Mouse (Mus musculus) cerebral cortex, adult 2 months (tissue): Measurements from ENCODE around the gene Myt1.

Experiments
- WGBS: fragments of 180-500 bp; shearing (Covaris S2); methylation state at CpG from one replicate; pipeline ENCODE4 v1.1.7; 2018; 5-methylcytosine and 5-hydroxymethylcytosine counted together

Myt1 gene

DNA sequence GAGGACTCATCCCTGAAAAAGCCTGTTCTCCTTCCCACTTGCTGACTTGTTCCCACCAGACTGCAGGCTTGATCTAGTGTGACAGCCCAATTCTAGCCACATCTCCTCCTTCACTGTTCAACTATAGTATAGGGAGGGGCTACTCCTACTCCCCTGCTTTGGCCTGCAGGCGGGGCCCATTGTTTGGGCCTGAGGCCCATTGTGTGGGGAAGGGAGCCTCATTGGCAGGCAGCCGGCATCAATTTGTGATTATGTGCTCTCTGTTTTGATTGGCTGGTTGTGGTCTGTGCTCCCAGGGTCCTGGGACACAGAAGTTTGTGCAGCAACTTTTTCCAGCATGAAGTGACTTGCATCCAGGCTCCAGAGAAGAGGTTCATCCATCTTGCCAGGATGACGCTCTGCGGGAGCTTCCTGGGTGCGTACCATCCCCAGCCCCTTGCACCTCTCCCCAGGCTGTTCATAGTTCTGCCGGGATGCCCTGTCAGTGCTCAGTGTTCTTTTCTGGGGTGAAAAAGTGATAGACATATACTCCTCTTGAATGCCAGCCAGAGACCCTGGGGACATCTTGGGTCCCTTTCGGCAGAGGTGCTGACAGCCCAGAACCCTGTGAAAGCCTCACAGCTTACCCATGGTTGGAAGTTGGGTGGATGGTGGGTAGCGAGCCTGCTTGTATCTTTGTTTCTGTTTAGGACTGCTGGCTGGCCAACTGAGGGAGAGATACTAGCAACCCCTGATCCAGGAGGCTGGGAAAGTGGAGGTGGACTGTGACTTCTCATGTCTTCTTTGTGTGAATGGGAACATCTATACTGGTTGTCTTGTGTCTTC is at the start of gene Myt1:
Gene Myt1 (plus strand): TSS at position 327 of the 825 bp plus-strand sequence.
- WGBS = 56% methylated on average over 8 of the region's 8 CpGs

DNA sequence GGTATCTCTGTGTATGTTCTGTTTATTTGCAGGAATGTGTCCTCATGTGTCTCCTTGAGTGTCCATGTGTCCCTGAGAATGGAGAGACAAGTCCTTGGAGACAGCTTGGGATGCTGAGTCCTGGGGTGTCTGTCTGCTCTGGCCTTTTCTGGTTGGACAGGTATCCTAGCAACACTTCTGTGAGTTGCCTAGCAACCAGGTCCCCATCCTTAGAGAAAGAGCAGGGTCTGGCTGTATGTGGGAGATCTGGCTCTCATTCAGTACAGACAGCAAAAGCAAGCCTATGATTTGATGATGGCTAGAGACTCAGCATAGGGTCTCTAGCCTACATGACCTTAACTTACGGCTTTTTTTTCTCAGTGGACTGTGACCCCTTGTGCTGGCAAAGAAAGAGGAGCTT is 49.4 kb upstream of the Myt1 start:
- WGBS = 54% methylated on average over 1 of the region's 1 CpGs

DNA sequence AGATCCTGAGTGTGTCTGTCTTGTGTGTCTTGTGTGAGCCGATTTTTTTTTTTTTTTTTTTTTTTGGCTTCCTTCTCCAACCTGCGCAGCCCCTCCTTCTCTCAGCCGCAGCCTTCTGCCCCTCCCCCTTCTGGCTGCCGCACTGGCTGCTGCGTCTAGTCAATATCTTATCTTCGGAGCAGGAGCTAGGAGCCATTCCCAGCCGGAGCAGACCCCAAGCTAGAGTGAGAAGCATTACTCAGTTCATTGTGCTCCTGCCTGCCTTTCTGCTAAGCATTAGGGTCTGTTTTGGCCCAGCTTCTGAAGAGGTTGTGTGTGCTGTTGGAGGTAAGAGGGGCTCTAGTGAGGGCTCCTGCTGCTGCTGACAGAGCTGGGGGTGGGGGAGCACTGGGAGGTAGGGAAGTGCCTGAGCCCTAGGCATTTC is 48.2 kb upstream of the Myt1 start, which contains the start of gene Oprl1:
Gene Oprl1 (plus strand): TSS at position 114 of the 424 bp plus-strand sequence.
- WGBS = 2% methylated on average over 7 of the region's 7 CpGs

DNA sequence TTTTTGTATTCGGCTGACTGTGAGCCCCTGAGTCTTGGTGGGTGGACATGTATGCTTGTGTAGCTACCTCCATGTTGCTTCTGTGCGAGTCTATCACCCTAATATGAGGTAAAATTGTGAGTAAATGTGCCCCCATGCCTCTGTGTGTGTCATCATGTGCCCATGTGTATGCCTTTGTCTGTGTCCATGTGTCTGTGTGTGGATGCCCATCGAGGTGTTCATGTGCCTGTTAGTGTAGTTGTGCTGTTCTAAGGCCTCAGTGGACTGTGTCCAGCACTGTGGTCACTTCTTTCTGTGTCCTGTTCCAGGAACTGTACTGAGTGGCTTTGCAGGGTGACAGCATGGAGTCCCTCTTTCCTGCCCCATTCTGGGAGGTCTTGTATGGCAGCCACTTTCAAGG is 47.8 kb upstream of the Myt1 start:
- WGBS = 32% methylated on average over 3 of the region's 3 CpGs

DNA sequence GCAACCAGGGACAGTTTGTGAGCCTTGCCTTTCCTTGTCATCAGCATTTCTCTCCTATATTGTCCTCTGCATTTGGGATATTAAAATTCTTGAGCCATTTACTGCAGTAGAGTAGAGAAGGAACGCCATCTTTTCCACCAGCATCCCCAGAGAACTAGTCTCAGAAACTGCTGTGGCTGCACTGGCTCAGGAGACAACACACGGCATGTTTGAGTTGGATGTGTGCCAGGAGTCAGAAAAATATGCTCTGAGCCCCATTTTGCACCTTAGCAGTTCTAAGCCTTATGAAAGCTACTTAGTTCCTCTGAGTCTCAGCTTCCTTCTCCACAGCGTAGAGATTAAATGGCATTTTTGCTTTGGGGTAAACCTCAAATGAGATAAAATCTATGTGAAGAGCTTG is 46.1 kb upstream of the Myt1 start:
- 41% methylated on average over 3 of the region's 3 CpGs for WGBS

DNA sequence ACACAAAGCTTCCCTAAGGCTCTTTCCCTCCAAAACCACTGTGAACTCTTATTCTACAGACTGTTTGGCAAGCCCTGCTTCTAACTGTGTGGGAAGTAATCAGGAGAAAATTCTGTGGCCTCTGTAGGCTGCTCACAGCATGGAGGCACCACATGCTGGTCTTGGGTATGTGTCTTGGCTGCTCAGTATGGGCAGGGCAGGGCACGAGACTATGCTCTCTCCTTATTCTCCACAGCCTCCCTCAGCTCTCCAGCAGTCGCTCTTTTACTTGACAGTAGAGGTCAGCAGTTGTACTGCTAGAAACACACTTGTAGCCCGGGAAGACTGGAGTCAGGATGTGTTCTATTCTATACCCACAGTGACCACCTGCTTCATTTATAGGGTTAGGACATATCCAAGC is 43.1 kb upstream of the Myt1 start:
- WGBS = 24% methylated on average over 3 of the region's 3 CpGs

DNA sequence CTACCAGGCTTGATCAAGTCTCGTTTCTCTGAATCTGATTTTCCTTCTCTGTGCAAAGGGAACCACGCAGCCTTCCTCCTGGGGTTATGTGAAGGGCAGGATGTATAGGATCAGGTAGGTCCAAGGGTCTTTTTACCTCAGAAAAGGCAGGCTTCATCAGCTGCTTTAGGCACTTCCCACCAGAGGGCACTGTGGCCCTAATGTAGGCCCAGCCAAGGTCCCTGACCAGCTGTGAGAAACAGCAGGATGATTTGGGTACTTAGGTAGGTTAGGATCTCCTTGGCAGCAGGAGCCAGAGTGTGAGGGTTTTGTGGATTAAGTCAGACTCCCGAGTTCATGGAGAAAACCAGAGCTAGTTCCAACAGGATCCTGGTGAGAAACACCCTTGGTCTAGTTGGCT is 40.9 kb upstream of the Myt1 start:
- WGBS = 19% methylated on average over 3 of the region's 3 CpGs

DNA sequence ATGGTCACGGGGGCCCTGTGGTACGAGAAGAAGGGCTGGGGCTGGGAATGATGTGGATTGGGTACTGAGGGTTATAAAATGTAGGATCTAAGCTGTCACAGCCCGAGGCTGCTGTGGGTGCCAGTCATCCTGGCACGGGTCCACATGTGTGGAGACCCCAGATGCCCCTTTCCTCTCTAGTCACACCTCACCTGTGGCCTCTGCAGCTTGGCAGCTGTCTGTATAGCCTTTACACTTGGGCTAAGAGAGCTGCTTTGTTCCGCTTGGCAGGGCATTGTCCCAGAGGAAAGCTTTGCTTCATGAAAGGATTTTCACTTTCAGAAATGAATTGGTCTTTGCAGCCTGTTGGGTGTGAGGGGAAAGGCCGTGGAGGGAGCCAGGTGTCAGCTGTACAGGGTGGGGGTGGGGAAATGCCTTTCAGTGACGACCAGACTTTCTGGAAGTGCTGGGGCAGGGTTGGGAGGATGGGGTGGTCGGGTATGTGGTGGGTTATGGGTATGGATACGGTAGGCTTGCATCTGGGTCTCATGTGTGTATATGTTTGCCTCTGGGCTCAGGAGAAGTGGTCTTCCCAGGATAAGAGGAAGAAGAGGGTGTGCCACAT is 35.4 kb upstream of the Myt1 start:
- WGBS = 47% methylated on average over 9 of the region's 9 CpGs

DNA sequence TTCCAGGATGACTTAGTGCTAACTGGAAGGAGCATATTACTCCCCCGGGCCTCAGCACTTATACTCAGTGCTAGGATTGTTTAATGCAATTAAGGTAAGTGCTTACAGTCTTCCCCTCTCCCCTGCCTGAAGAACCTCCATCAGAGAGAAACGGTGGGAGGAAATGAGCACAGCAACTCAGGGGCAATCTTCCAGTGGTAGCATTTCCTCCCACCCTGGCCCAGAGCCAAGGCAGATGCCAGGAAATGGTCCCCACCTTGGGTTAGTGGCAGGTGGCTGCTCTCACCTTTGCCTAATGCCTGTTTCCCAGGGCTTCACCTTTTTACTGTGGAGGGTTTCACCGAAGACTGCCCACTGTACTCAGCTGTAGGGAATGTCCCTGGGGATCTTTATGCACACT is 33.1 kb upstream of the Myt1 start:
- WGBS = 68% methylated on average over 3 of the region's 3 CpGs

DNA sequence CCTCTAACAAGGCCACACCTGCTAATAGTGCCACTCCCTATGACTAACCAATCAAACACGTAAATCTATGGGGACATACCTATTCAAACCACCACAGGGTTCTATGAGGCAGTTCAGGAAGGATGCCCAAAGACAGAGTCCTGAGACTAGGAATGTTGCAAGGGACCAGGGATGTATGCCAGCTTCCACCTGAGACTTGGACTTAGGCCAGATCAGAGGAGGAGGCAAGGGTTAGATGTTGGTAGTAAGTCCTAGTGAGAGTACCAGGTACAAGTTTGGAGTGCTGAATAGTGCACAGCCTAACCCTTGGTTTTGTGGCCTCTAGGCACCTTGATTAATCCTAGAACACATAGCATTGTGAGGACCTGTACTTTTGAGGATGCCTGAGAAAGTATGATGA is 10.5 kb upstream of the Myt1 start:
- 83% methylated on average over 1 of the region's 1 CpGs for WGBS

DNA sequence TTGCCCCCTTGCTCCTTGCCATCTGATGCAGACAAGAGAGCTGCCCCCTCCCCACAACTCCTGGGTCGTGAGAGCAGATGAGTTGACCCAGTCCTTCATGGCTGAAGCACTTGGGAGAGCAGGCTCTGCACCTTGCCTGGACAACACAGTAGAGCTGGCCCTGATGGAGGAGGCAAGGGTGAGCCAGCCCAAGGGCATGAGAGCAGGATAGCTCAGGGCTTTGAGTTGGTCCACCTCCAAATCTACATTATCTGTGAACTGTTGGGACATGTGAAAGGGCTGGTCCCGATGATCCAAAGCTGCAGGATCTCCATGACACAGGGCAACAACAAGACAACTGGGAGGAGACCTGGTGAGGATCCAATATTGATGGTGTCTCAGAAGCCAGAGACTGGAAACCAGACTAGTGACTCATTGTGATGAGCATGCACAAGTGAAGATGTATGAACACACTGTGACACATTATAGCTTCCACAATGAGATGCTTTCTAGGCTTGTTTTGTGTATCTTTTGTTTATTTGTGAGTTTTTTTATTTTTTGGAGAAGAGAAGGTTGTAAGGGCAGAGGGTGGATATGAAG is 4.9 kb upstream of the Myt1 start:
- 64% methylated on average over 2 of the region's 2 CpGs for WGBS

DNA sequence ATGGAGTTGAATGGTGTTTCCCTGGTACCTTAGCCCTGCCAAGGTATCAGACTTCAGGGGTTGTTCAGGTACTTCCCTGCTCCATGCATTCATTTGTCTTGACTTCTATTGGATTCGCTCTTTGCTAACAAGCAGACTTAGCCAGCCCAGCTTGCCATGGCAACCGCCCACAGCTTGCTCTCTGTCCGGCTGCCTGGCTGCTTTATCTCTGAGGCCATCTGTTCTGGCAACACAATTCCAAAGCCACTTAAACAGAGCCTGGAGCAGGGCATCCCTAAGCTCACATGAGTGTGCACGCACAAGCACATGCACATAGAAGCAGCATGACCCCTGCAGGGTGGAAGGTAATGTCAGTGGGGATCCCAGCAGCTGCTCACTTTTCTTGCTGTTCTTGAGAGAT is 4.1 kb upstream of the Myt1 start:
- WGBS = 27% methylated on average over 4 of the region's 4 CpGs

DNA sequence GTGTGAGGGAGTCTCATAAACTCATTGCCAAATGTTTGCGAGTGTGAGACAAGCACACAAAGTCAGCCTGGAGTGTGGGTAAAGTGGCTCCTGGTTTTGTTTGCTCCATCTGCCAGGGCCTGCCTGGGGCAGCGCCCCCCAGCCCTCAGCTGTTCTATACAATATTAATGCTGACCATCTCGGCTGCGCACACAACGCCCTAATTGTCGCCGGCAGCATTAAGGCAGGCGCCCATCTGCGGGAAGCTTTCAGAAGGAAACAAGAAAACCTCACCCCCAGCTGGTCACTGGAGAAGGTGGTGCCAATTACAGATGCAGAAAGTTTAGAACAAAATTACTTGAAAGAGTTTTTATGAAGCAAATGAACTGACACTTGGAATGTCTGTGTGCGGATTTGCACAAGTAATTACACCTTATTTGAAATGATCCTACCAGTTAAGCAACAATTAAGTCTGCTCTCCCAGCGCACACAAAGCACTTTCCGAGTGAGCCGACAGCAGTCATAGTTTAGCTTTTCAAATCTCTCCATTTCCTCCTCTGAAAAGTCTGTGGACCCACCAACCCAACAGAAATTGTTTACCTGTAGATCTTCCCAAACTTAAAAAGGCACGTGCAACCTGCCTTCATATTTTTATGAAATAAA is 875 bp downstream of the Myt1 start:
- 38% methylated on average over 14 of the region's 14 CpGs for WGBS

DNA sequence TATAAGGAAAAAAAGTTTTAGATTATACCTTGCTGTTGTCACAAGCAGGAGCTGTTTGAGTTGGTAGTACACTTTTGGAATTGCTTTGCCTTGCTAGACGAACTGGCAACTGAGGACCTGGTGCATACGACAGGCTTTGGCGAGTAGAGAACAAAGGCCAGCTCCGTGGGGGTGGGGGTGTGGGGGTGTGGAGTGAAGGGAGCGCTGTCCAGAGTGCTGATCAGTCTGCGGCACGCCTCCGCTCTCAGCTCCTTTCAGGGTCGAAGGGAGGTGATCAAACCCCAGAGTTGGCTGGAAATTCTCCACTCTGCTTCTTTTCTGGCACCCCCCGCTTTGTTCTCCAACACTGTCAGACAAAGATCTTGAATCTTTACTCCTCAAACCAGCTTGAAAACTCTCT is 1.5 kb downstream of the Myt1 start:
- 9% methylated on average over 10 of the region's 10 CpGs for WGBS

DNA sequence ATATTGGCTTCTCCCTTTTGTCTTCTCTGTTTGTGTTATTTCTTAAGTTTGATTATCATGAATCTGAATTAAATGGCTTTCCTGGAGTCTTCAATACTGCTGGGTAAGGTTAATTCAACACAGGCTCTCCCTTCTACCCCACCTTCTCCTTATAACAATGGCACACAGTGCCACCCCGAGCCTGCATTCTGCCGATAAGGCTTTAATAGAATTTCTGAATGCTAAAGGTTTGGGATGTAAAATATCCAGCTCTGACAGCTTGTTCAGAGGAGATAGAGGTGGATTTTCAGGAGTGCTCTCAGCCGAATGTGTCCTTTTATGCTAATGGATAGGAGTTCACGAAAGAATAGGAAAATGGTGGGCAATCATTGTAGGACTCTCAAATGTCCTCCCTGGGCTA is 2.1 kb downstream of the Myt1 start:
- 60% methylated on average over 4 of the region's 4 CpGs for WGBS

DNA sequence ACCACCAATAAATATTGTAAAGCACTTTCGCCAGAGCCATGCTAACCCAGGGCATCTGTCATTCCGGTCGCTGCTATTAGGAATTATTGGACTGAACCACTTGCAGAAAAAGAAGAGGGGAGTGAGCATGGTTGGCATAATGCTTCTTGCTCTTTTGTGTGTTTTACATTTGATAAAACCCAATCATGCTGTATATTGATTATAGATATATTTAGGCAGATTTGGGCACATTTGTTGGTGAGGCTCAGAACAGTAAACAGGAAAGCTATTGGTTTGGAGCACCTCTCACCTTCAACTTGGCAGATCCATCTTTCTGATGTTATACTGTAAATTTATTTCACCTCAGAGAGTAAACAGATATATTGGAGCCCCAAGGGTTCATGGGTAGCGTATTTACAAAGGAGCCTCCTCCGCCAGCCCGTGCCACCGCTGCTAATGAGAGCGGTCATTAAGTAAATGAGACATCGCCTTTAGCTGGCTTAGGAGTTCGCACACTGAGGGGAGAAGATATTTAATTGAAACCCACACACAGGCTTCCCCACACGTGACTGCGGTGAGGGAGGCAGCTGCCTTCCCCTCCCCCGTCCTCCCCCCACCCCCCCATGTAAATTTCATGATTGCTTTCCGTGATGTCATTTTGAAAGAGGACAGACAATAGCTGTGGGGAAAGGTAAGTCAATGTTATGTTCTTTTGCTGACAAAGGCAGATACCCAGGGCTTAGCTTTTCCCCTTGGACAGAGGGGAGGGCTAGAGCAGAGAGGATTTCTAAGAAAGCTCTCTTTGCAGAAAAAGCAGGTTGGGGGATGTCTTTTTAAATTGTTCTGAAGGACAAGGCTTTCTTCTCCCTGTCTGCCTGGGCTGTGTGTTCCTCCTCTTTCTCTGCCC is 3.8 kb downstream of the Myt1 start:
- WGBS = 19% methylated on average over 14 of the region's 14 CpGs

DNA sequence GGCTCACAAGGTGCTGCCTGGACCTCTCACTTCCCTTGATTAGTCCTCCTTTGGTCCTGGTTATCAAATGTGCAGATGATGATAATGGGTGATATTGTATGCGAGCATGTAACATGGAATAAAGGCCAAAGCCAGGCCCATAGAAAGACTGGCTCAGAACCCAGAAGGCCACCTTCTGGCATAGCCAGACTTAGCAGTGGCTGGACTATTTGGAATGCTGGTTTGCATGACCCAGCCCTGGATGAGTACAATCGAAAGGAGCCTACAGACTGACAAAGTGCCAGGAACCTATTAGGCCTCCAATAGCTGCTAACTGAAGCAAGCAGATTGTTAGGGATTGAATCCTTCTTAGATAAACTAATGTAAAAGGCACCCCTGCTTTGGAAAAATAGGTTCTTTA is 6.3 kb downstream of the Myt1 start:
- 79% methylated on average over 2 of the region's 2 CpGs for WGBS

DNA sequence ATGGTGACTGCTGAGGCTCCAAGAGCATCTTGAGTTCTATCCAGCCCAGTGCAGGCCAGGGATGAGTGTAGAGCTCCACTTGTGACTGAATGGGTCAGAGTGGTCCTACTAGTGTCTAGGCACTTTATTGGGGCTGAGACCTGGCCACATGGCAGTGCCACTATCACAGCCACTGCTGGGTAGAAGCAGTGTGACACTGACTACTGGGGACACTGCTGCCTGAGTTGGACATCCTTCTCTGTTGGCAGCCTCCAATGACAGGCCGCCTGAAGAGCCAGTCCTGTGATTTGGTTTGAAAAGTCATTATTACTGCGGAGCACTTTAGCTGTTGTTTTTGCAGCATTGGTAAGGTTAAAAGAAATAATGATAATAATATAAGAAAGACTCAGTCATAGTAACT is 10.1 kb downstream of the Myt1 start:
- 79% methylated on average over 2 of the region's 2 CpGs for WGBS

DNA sequence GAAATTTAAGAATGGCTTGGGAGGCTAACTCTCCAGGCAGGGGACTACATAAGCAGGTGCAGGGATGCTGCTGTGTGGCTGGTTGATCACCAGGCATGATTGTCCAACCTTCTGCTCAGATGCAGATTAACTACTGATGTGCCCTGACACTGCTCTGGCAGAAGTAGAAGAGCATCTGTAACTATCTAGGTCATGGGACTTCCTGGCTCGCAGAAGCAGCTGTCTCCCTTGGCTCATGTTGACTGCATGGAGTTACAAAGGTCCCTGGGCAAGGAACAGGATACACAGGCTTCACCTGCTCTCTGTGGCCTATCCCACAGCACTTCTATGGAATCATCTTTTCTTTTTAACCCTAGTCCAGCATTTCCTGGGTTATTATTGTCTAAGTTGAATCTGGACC is 12.7 kb downstream of the Myt1 start:
- 45% methylated on average over 1 of the region's 1 CpGs for WGBS

DNA sequence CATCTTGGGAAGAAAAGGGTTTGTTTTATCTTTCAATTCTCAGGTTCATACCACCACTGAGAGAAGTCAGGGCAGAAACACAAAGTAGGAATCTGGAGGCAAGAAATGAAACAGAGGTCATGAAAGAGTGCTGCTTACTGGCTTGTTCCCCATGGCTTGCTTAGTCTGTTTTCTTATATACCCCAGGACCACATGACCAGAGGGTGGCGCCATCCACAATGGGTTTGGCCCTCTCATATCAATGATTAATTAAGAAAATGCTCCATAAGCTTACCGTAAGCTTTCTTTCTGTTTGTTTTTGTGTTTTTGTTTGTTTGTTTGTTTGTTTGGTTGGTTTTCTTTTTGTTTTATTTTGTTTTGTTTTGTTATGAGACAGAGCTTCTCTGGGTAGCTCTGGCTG is 14.6 kb downstream of the Myt1 start:
- WGBS = 57% methylated on average over 2 of the region's 2 CpGs

DNA sequence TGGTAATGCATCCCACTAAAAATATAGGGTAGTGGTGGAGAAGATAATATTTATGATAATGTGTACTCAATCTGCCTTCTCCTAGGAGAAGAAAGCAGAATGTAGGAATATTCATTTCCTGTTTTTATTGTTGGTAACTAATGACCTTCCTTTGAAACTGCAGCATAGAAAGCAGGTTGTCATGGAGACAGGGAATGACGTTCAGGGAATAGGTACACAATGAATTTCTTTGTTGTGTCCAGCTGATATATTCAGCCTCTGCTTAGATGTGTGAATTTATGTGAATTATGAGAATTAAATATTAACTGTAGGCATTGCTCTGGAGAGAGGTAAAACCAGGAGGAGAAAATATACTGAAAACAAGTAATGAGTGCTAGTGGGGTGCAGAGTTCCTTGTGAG is 18.3 kb downstream of the Myt1 start:
- WGBS = 30% methylated on average over 1 of the region's 1 CpGs

DNA sequence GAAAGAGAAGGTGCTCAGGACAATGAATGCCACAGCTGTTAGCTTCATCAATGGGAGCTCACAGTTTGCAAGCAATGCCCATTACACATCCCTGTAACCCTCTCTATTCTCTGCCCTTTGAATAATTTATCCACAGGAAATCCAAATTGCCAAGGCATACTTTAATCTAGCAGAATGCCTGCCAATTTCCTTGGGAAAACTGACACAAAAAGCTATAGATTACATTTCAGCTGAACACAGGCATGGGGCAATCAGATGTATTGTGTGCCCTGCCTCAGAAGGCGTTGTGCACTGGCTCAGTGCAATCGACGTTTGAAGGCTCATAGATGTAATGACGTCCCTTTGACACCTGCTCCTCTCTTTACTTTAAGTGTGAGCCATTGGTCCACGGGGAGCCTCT is 24.7 kb downstream of the Myt1 start:
- WGBS = 52% methylated on average over 5 of the region's 5 CpGs
